Mouse (Mus musculus) kidney, postnatal 4 days (tissue): ENCODE data around the gene Rev3l.
A peak's percentile ranks its signal among the peaks of the same experiment; 100 is the strongest.
"Not testable (repeated sequence)": the region's sequence is repeated elsewhere in the genome, so short reads cannot be mapped to it uniquely, and the experiment has no call there.

Source experiments
- DNase-seq, 2 experiments: peaks; one replicate each; pipeline ENCODE4 v3.0.0; 2021; ENCODE audit warnings: mixed read lengths in 2 of 2

Gene Rev3l

GRCm38 (mm10) chr10:39793295-39793694 is 61.4 kb downstream of the Rev3l start:
- no peak for DNase-seq

GRCm38 (mm10) chr10:39811507-39811906 is 79.6 kb downstream of the Rev3l start:
- DNase-seq, result peak; percentile 68 to 71

GRCm38 (mm10) chr10:39842621-39843020 is 110.7 kb downstream of the Rev3l start:
- no peak for DNase-seq

- no peak for DNase-seq
Observed at GRCm38 (mm10) chr10:39865509-39865908, 133.6 kb downstream of the Rev3l start.

- DNase-seq, result no peak
Observed at GRCm38 (mm10) chr10:39888621-39889020, 156.7 kb downstream of the Rev3l start.

GRCm38 (mm10) chr10:39893702-39894697 is 162.1 kb downstream of the Rev3l start:
- DNase-seq, result peak in 1 of 2 experiments; percentile 42

- DNase-seq, result no peak
Observed at GRCm38 (mm10) chr10:39896503-39896902, 164.6 kb downstream of the Rev3l start.

GRCm38 (mm10) chr10:39898874-39899371 is 167.0 kb downstream of the Rev3l start, which contains the start of gene Mfsd4b4:
Gene Mfsd4b4 (minus strand): TSS chr10:39899238.
- DNase-seq, result peak; percentile 87 to 93

- DNase-seq, result no peak
Observed at GRCm38 (mm10) chr10:39904191-39904590, 172.3 kb downstream of the Rev3l start.

- DNase-seq, result peak in 1 of 2 experiments; percentile 21
Observed at GRCm38 (mm10) chr10:39906799-39907658, 175.1 kb downstream of the Rev3l start.

- DNase-seq, result no peak
Observed at GRCm38 (mm10) chr10:39908768-39909441, 177.0 kb downstream of the Rev3l start.

GRCm38 (mm10) chr10:39912616-39913015 is 180.7 kb downstream of the Rev3l start:
- DNase-seq, result no peak

- not testable (repeated sequence) for DNase-seq
Observed at GRCm38 (mm10) chr10:39924556-39924955, 192.6 kb downstream of the Rev3l start.
